Mouse (Mus musculus) heart, embryonic 10.5 days (tissue): ENCODE data around the gene Wfikkn1. TPM values are rescaled to one million over a fixed set of nuclear protein-coding genes. Genes with fewer than 3 reads are reported as not detected.

Experiments used
- DNase-seq: peaks from one replicate; pipeline ENCODE4 v3.0.0-alpha.2; 2017; ENCODE audit warnings: low spot score
- H3K27ac ChIP-seq: fragments of 300-500 bp; sonication (generic); 2 replicates; pipeline ENCODE4 v1.5.1; 2016; ENCODE audit warnings: mild to moderate bottlenecking
- H3K27me3 ChIP-seq: fragments of 300-500 bp; sonication (generic); 2 replicates; pipeline ENCODE4 v1.6.1; 2016; ENCODE audit warnings: mild to moderate bottlenecking; ENCODE audit not compliant: poor library complexity, insufficient read depth, severe bottlenecking
- H3K36me3 ChIP-seq: fragments of 300-500 bp; sonication (generic); 2 replicates; pipeline ENCODE4 v1.6.1; 2016; ENCODE audit warnings: mild to moderate bottlenecking, moderate library complexity
- H3K4me1 ChIP-seq: fragments of 300-500 bp; sonication (generic); 2 replicates; pipeline ENCODE4 v1.6.1; 2016; ENCODE audit warnings: mild to moderate bottlenecking
- H3K4me3 ChIP-seq: fragments of 300-500 bp; sonication (generic); 2 replicates; pipeline ENCODE4 v1.5.1; 2016; ENCODE audit warnings: mild to moderate bottlenecking, moderate library complexity
- H3K9me3 ChIP-seq: fragments of 300-500 bp; sonication (generic); 2 replicates; pipeline ENCODE4 v1.6.1; 2016; ENCODE audit warnings: mild to moderate bottlenecking, moderate library complexity
- WGBS: fragments of 180-500 bp; shearing (Covaris S2); methylation state at CpG from one replicate; pipeline ENCODE4 v1.1.7; 2016; 5-methylcytosine and 5-hydroxymethylcytosine counted together
- polyA plus RNA-seq: library from polyadenylated mRNA; unstranded; fragments of >200 nt; fragmentation: Nextera tagmentation; extraction: Ambion mirVana; gene quantifications from 2 replicates; pipeline ENCODE4 v1.2.1, GENCODE M21; 2016

The Wfikkn1 gene
- polyA plus RNA-seq, 1 experiment from 2014 or later: 3.8 TPM

DNA sequence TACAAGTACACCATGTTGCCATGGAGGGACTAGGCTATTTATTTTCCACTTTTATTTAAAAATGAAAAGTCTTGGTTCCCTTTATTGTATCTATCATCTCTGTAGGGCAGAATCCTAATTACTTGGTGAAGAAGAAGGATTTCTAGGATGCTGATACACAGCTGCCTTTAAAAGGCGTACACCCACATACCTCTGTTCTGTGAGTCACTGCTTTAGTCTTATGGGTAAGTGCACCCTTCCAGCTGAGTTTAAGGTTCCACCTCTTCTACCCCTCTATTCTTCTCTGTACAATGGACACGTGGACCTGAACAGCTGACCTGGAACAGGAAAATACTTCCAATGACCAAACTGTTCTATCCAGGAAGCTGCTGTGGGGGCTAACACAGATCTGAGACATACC, 27.0 kb upstream of the Wfikkn1 start:
- Histone ChIP-seq H3K27ac (no peak overlapping the region), H3K36me3 (peaks cover 10% of the 10 kb centered on the region; the same call in 1 of the 2 replicates), H3K4me3 (no peak overlapping the region), H3K4me1 (no peaks in the 10 kb centered on the region), H3K9me3 (no peaks in the 10 kb centered on the region), H3K27me3 (no peaks in the 10 kb centered on the region)
- DNase-seq: no peak
- WGBS: 85% methylated on average over 2 of the region's 2 CpGs

DNA sequence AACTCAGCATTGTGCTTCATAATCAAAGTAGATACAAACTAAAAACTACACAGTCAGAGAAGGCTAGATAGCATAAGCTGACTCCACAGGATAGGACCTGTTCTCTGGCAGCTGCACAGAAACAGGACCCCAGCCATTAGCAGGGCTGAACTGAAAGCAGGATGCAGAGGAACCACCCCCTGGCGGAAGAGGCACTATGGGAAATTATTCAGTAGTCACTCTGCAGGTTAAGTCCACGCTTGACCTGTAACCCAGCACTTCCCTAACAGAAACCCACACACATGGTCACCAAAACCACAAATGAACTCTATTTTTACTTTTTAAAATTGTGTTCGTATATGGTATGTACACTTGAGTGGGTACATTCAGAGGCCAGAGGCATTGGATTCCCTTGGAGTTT, 22.4 kb upstream of the Wfikkn1 start:
- H3K9me3 ChIP-seq: no peaks in the 10 kb centered on the region
- WGBS: 80% methylated on average over 3 of the region's 3 CpGs
- peaks cover 25% of the 10 kb centered on the region for H3K36me3 ChIP-seq
- no peak overlapping the region for H3K4me3 ChIP-seq
- DNase-seq: no peak
- H3K27ac ChIP-seq: no peak overlapping the region
- no peaks in the 10 kb centered on the region for H3K27me3 ChIP-seq
- no peaks in the 10 kb centered on the region for H3K4me1 ChIP-seq

DNA sequence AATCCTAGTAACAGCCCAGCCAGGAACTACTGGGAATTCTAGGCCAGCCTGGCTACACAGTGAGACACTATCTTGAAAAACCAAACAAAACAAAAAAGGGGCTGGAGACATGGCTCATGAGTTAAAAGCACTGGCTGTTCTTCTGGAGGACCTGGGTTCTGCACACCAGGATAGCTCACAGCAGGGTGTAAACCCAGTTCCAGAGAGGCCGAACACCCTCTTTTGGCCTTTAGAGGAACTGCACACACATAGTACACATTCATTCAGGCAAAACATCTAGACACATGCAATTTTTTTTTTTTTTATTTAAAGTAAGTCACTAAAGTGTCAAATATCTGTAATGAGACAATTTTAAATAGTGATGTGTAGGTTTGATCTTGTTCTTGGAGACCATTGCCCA, 19.5 kb upstream of the Wfikkn1 start:
- Histone ChIP-seq H3K27me3 (no peaks in the 10 kb centered on the region), H3K27ac (no peak overlapping the region), H3K4me1 (peaks cover 15% of the 10 kb centered on the region), H3K9me3 (no peaks in the 10 kb centered on the region), H3K4me3 (no peak overlapping the region), H3K36me3 (peaks cover 15% of the 10 kb centered on the region)
- WGBS: 88% methylated on average over 1 of the region's 1 CpGs
- no peak for DNase-seq

DNA sequence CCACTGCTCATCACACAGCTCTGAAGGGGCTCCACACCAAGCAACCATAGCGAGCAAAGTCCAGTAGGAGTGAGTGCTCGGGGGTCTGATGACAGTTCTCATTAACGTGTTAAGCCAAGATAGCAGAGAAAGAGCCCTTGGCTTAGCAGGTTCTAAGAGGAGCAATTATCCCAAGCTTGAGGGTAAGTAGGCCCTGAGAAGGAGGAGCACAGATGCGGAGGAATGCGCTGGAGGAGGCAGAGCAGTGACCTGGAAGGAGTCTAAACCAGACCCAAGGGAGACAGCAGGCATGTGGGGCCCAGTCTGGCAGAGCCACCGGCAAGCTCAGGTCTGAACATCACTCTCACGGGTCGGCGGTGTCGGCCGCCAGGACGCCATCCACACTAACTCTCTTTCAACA, 15.2 kb upstream of the Wfikkn1 start:
- Histone ChIP-seq H3K4me1 (peaks cover 20% of the 10 kb centered on the region), H3K27me3 (no peaks in the 10 kb centered on the region), H3K36me3 (peaks cover 11% of the 10 kb centered on the region), H3K9me3 (no peaks in the 10 kb centered on the region), H3K4me3 (no peak overlapping the region), H3K27ac (peak overlapping the region; percentile 36; the same call in 1 of the 2 replicates)
- DNase-seq: no peak
- WGBS: 63% methylated on average over 12 of the region's 12 CpGs

DNA sequence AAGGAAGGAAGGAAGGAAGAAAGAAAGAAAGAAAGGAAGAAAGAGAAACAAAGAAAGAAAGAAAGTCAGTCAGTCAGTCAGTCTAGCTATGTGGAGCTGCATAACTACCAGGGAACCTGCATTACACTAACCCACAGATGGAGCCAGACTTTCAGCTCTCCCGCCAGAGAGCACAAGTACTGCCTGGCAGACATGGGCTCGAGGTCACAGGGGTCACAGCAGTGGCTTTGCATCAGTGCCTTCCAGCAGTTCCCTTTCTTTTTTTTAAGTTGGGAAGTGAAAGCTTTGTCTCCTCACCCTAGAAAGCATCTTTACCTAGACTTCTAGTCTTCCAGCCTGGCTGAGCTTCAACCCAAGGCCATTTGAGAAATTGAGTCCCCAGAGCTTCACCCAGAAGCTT, 14.8 kb upstream of the Wfikkn1 start:
- no peaks in the 10 kb centered on the region for H3K27me3 ChIP-seq
- peaks cover 7% of the 10 kb centered on the region for H3K36me3 ChIP-seq
- H3K9me3 ChIP-seq: no peaks in the 10 kb centered on the region
- 37% methylated on average over 2 of the region's 2 CpGs for WGBS
- no peak overlapping the region for H3K4me3 ChIP-seq
- DNase-seq: no peak
- peak overlapping the region; percentile 36; the same call in 1 of the 2 replicates for H3K27ac ChIP-seq
- H3K4me1 ChIP-seq: peaks cover 20% of the 10 kb centered on the region

DNA sequence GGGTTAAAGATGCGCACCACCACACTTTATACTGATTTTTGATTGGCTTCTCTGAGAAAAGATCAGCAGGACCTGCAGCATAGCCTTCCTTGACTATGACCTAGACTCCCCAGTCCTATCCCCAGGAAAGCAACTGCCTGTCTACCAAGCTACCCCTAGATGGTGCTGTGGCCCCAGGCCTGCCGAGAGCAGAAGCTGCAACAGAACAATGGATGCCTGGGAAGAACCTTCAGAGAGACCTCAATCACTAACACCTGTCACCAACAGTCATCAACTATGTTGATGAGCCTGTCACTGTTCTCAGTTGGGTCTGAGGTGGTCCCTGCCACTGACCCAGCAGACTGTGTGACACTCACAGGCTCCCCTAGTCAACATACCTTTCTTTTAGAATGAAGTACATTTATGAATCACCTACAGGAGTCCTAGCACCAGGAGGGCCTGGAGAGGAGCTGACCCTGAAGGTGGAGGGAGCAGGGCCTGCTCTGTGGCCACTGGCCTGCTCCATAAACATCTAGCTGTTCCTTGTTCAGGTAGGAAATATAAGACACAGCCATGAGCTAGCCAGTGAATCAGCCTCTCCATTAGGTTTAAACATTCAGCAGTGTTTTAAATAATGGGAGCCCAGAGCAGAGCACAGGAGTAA, 13.4 kb upstream of the Wfikkn1 start:
- peak; percentile 89 for DNase-seq
- Histone ChIP-seq H3K9me3 (no peaks in the 10 kb centered on the region), H3K27me3 (no peaks in the 10 kb centered on the region), H3K27ac (no peak overlapping the region; the same call in 1 of the 2 replicates), H3K4me3 (no peak overlapping the region), H3K36me3 (peaks cover 14% of the 10 kb centered on the region), H3K4me1 (peaks cover 20% of the 10 kb centered on the region)
- WGBS: 26% methylated on average over 2 of the region's 2 CpGs

DNA sequence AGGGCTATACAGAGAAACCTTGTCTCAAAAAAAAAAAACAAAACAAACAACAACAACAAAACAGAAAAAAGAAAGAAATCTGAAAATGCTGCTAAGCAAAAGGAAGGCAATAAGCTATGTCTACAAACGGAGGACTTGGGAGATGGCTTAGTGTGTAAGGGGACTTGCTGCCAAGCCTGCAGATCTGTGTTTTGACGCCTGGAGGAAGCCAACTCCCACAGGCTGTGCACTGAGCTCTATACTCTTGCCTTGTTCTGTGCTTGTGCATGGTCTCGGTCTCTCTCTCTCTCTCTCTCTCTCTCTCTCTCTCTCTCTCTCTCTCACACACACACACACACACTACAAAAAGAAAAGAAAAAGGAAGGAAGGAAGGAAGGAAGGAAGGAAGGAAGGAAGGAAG, 8.2 kb upstream of the Wfikkn1 start:
- no peak for DNase-seq
- 0 out of 2 replicates have a peak, but pooled peaks cover 10% of the 10 kb centered on the region for H3K4me1 ChIP-seq
- WGBS: 91% methylated on average over 3 of the region's 3 CpGs
- no peaks in the 10 kb centered on the region for H3K27me3 ChIP-seq
- H3K27ac ChIP-seq: no peak overlapping the region
- H3K9me3 ChIP-seq: no peaks in the 10 kb centered on the region
- H3K4me3 ChIP-seq: no peak overlapping the region
- peaks cover 47% of the 10 kb centered on the region for H3K36me3 ChIP-seq

DNA sequence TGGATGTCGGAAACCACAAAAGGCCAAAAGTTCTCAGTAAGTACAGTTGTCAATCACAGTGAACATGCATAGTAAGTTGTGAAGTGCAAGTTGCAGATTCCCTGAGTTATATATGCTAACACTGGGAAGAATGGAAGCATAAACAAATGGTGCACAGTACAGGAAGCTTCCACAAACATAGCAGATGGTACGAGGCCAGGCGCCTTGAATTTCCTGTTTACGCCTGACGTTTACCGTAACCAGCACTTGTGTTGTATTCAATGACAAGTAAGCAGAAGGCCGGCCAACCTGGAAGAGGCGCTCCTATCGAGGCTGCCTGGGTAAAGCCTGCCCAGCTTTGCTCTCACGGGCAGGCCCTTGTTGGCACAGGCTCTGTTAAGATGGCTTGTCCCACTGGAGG, 6.8 kb upstream of the Wfikkn1 start:
- no peak overlapping the region for H3K4me3 ChIP-seq
- DNase-seq: no peak
- 89% methylated on average over 10 of the region's 10 CpGs for WGBS
- peaks cover 61% of the 10 kb centered on the region for H3K36me3 ChIP-seq
- peaks cover 23% of the 10 kb centered on the region for H3K4me1 ChIP-seq
- no peaks in the 10 kb centered on the region for H3K9me3 ChIP-seq
- no peak overlapping the region for H3K27ac ChIP-seq
- H3K27me3 ChIP-seq: no peaks in the 10 kb centered on the region

DNA sequence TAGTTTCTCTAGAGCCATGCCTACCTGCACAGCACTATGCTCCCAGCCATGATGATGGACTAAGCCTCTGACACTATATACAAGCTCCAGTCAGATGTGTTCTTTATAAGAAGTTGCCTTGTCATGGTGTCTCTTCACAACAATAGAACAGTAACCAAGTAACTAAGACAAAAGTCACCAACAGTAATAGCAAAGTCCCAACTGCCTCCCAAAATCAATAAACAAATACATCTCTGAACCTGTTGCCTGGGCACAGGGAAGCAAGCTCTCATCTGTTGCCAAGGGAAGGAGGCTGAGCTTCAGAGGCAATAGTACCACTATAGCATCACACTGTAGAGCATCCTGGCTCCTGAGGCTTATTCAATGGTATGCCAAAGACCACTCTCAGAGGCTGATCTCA, 6.1 kb upstream of the Wfikkn1 start:
- no peak for DNase-seq
- Histone ChIP-seq H3K27ac (no peak overlapping the region), H3K36me3 (peaks cover 65% of the 10 kb centered on the region), H3K9me3 (no peaks in the 10 kb centered on the region), H3K27me3 (no peaks in the 10 kb centered on the region), H3K4me1 (peaks cover 29% of the 10 kb centered on the region), H3K4me3 (no peak overlapping the region)

DNA sequence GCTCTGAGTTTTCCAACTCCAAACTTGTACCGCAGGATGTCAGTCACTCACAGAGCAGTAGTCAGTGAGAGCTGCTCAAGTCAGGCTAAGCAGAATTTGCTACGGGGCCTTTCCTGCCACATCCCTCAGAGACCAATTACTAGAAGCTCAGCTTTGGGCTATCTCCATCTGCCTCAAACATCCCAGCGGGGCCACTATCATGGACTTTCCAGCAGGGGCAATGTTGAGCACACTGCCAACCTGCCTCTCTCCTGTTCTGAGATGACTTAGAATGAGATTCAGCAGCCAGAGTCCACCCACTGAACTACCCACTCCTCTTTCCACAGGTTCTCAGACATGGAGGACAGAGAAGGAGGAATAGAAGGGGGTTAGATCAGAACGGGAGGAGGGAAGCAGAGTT, 5.0 kb upstream of the Wfikkn1 start:
- Histone ChIP-seq H3K27ac (no peak overlapping the region), H3K9me3 (no peaks in the 10 kb centered on the region), H3K36me3 (peaks cover 65% of the 10 kb centered on the region), H3K4me1 (peaks cover 41% of the 10 kb centered on the region), H3K4me3 (no peak overlapping the region), H3K27me3 (no peaks in the 10 kb centered on the region)
- no peak for DNase-seq
- WGBS: 64% methylated on average over 4 of the region's 4 CpGs

DNA sequence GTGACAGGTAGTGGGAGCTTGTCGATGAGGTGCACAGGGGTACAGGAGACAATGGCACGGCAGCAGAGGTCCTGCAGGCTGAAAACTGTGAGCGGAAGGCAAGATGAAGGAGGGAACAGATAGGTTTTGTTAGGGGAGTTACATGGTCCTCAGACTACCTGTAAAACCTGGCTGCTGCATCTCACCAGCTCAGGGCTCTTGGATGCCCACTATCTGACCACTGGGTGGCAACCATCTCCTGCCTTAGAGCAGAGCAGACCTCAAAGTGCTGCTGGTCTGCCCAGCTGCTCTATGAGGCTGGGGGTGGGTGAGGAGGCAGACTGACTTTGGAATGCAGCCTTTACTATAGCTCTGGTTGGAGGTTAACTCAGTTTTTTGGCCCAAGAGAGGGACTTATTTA, 3.2 kb upstream of the Wfikkn1 start:
- Histone ChIP-seq H3K27ac (no peak overlapping the region), H3K4me3 (no peak overlapping the region), H3K36me3 (peaks cover 55% of the 10 kb centered on the region), H3K9me3 (no peaks in the 10 kb centered on the region), H3K4me1 (peaks cover 57% of the 10 kb centered on the region), H3K27me3 (no peaks in the 10 kb centered on the region)
- 85% methylated on average over 3 of the region's 3 CpGs for WGBS
- no peak for DNase-seq

DNA sequence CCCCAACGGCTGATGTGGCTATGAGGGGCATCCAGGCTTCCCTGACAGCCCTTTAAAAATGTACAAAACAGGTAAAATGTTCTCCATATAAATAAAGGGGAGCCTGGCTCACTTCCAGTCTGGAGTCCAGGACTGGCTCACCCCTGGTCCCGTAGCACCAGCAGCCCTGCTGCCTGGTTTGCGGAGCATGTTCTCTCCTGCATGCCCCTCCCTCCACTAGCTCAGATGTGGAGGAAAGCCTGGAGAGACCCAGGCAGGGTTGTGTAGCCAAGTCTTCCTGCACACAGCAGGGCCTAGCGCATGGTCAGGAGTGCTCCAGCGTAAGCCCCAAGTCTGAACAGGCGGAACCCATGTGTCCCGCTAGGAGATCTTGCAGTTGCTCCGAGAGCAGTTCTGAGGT, 2.6 kb upstream of the Wfikkn1 start:
- H3K4me3 ChIP-seq: no peak overlapping the region
- no peaks in the 10 kb centered on the region for H3K27me3 ChIP-seq
- peak overlapping the region; percentile 66; the same call in 1 of the 2 replicates for H3K27ac ChIP-seq
- no peaks in the 10 kb centered on the region for H3K9me3 ChIP-seq
- H3K36me3 ChIP-seq: peaks cover 56% of the 10 kb centered on the region
- no peak for DNase-seq
- H3K4me1 ChIP-seq: peaks cover 58% of the 10 kb centered on the region
- 88% methylated on average over 8 of the region's 8 CpGs for WGBS

DNA sequence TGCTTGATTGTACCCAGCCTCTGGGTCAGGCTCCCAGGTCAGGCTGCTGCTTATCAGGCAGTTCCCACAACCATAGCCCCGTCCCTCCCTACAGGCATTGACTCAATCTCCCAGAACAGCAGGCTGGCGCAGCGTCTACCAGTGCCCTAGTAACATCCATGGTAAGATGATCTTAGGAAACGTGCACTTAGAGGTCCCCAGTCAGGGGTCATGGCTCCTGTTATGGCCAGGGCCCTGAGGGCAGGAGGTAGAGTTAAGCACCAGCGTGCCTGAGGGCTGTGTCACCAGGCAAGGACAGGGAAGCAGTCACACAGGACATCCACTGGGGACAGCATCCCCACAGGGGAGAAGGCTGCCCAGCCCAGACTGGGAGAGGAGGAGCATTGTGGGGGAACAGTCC, 1.6 kb upstream of the Wfikkn1 start:
- no peak for DNase-seq
- no peaks in the 10 kb centered on the region for H3K27me3 ChIP-seq
- peaks cover 56% of the 10 kb centered on the region for H3K36me3 ChIP-seq
- H3K9me3 ChIP-seq: no peaks in the 10 kb centered on the region
- H3K4me1 ChIP-seq: peaks cover 58% of the 10 kb centered on the region
- H3K27ac ChIP-seq: peak overlapping the region; percentile 66; the same call in 1 of the 2 replicates
- WGBS: 25% methylated on average over 5 of the region's 5 CpGs
- no peak overlapping the region for H3K4me3 ChIP-seq

DNA sequence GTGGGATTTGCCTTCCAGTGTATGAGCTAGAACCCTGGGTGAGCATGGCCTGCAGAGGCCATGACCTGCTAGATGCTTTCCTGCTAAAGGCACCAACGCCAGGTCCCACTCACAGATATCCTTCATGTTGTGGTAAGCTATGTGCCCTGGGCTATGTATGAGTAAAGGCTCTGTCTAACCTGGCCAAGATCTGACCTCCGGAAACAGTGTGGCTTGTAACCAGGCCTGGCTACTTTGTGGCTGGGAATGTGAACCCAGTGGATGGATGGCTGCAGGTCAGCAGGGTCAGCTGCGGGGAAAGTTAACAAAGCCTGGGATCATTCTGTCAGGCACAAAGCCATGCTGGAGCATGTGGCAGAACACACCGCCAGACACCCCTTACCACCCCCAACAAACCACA, 1.0 kb upstream of the Wfikkn1 start:
- Histone ChIP-seq H3K27me3 (no peaks in the 10 kb centered on the region), H3K36me3 (peaks cover 56% of the 10 kb centered on the region), H3K4me3 (no peak overlapping the region), H3K4me1 (peaks cover 62% of the 10 kb centered on the region), H3K27ac (peak overlapping the region; percentile 66), H3K9me3 (no peaks in the 10 kb centered on the region)
- no peak for DNase-seq
- 40% methylated on average over 4 of the region's 4 CpGs for WGBS
